Mouse (Mus musculus) ES-E14 (cell line): Measurements from ENCODE around the gene BC030867.

Experiments used
- CHD2 ChIP-seq: IDR thresholded peaks from 2 replicates; pipeline ENCODE4 v1.6.1; 2014; ENCODE audit warnings: mild to moderate bottlenecking, low read depth, low read length, inconsistent platforms
- ZC3H11A ChIP-seq: IDR thresholded peaks from 2 replicates; pipeline ENCODE4 v1.6.1; 2012; ENCODE audit warnings: low read depth, mild to moderate bottlenecking, inconsistent platforms, low read length, borderline replicate concordance

DNA sequence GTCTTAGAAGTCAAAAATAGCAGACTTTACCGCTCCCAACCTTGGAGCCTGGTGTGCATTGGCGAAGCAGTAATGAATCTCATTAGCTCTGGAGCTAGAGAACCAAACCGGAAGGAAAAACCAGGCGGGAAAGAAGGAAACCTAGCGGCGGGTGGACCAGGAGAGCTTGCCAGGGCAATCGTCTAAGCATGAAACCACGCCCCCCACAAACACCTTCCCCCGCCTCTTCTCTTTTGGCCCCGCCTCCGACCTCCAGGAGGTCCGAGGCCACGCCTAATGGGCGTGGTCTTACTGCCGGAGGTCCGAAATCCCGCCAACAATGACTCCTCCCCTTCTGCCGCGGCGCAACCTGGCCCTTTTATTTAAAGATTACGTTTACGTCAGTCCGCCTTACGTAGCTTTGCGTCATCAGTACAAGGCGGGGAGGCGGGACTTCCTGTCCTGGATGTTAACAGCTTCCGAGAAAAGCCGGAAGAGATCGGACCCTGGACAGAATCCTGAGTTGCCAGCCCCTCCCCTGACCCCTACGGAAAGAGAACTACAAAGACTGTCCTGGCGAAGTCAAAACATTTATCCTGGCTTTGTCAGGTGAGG is 35.9 kb downstream of the BC030867 start, which contains the start of gene Tmub2:
- no peak for TF ChIP-seq ZC3H11A
- no peak for TF ChIP-seq CHD2
